Mouse (Mus musculus) stomach, embryonic 16.5 days (tissue): ENCODE results near the gene Tomm20l. TPM values are rescaled to one million over a fixed set of nuclear protein-coding genes. Genes with fewer than 3 reads are reported as not detected.
A peak's percentile ranks its signal among the peaks of the same experiment; 100 is the strongest.
"Not testable (repeated sequence)": the region's sequence is repeated elsewhere in the genome, so short reads cannot be mapped to it uniquely, and the experiment has no call there.

Experiments
- ATAC-seq: fragments of 200-750 bp; cut with Nextera tagmentation; 2 replicates; pipeline ENCODE4 v1.8.0; 2017; ENCODE audit warnings: moderate number of reproducible peaks, moderate TSS enrichment; ENCODE audit not compliant: insufficient read depth, low FRiP score
- H3K27ac ChIP-seq: fragments of 300-500 bp; sonication (generic); 2 replicates; pipeline ENCODE4 v1.5.1; 2014; ENCODE audit warnings: low read length
- H3K27me3 ChIP-seq: fragments of 300-500 bp; sonication (generic); 2 replicates; pipeline ENCODE4 v1.6.1; 2014; ENCODE audit warnings: low read length, control low read depth, mixed read lengths; ENCODE audit not compliant: control insufficient read depth, insufficient read depth
- H3K36me3 ChIP-seq: fragments of 300-500 bp; sonication (generic); 2 replicates; pipeline ENCODE4 v1.6.1; 2014; ENCODE audit warnings: low read length; ENCODE audit not compliant: control insufficient read depth, insufficient read depth
- H3K4me1 ChIP-seq: fragments of 300-500 bp; sonication (generic); 2 replicates; pipeline ENCODE4 v1.6.1; 2014; ENCODE audit warnings: low read length, control low read depth, mixed read lengths; ENCODE audit not compliant: control insufficient read depth, insufficient read depth
- H3K4me2 ChIP-seq: fragments of 300-500 bp; sonication (generic); 2 replicates; pipeline ENCODE4 v1.6.1; 2014; ENCODE audit warnings: low read depth, low read length, mixed read lengths
- H3K4me3 ChIP-seq: fragments of 300-500 bp; sonication (generic); replicated peaks from 2 replicates; pipeline ENCODE4 v1.5.1; 2014; ENCODE audit warnings: mild to moderate bottlenecking, low read length
- H3K9ac ChIP-seq: fragments of 300-500 bp; sonication (generic); 2 replicates; pipeline ENCODE4 v1.6.1; 2014; ENCODE audit warnings: low read length
- H3K9me3 ChIP-seq: fragments of 300-500 bp; sonication (generic); replicated peaks from 2 replicates; pipeline ENCODE4 v1.6.1; 2016; ENCODE audit warnings: low read length, control low read depth; ENCODE audit not compliant: control insufficient read depth
- WGBS: fragments of 180-500 bp; shearing (Covaris S2); extraction: QIAGEN DNeasy Blood & Tissue Kit; methylation state at CpG from one replicate; pipeline ENCODE4 v1.1.7; 2014; 5-methylcytosine and 5-hydroxymethylcytosine counted together
- polyA plus RNA-seq: library from polyadenylated mRNA; unstranded; fragments of >200 nt; fragmentation: Nextera tagmentation; extraction: Ambion mirVana; gene quantifications from 2 replicates; pipeline ENCODE4 v1.2.1, GENCODE M21; 2015

Gene Tomm20l
- polyA plus RNA-seq = not detected in 2 replicates

DNA sequence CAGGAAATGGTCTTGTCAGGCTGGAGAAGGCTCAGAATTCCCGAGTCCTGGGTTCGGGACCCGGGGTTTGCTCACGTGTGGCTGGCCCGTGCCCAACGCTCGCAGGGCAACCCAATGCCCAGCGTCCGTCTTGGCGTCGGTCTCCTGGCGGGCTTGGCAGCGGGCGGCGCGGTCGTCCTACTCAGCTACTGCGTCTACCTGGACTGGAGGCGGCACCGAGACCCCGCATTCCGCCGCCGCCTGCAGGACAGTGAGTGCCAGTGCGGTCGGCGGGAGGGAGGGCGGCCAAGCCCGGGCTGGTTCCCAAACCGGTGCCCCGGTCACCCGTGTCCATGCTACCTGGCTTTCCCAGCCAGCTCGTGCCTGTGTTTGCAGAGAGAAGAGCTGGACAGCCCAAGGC is at the start of gene Tomm20l:
Tomm20l (plus strand) TSS at position 98 of the 400 bp plus-strand sequence.
- Histone ChIP-seq H3K36me3 (no peaks in the 10 kb centered on the region), H3K4me3 (peak within 1 kb of the TSS; percentile 30), H3K27me3 (no peaks in the 10 kb centered on the region), H3K27ac (no peak within 1 kb of the TSS), H3K4me1 (no peaks in the 10 kb centered on the region), H3K4me2 (peak within 1 kb of the TSS; percentile 54), H3K9ac (peak within 1 kb of the TSS; percentile 44), H3K9me3 (no peaks in the 10 kb centered on the region)
- 7% methylated on average over 33 of the region's 33 CpGs for WGBS
- ATAC-seq = peak; percentile 40; the same call in 1 of the 2 replicates

DNA sequence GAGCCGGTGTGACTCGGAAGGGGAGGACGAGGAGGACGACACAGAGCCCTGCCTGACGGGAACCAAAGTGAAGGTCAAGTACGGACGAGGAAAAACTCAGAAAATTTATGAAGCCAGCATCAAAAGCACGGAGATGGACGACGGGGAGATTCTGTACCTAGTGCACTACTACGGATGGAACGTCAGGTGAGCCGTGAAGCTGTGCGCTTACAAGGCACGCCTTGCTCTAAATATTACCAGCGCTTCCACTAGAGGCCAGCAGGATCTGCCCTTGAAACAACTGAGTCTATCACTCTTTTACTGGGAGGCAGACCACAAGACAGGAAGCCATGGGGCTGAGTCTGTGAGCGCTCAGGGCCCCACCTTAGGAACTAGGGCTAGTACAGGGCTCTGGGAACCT is 41.4 kb upstream of the Tomm20l start:
- no peaks in the 10 kb centered on the region for H3K4me1 ChIP-seq
- H3K36me3 ChIP-seq = peaks cover 20% of the 10 kb centered on the region
- no peaks in the 10 kb centered on the region for H3K27me3 ChIP-seq
- peak overlapping the region; percentile 47 for H3K27ac ChIP-seq
- no peak overlapping the region for H3K4me2 ChIP-seq
- no peaks in the 10 kb centered on the region for H3K9me3 ChIP-seq
- 91% methylated on average over 17 of the region's 17 CpGs for WGBS
- H3K9ac ChIP-seq = no peak overlapping the region
- no peak for ATAC-seq
- no peak overlapping the region for H3K4me3 ChIP-seq

DNA sequence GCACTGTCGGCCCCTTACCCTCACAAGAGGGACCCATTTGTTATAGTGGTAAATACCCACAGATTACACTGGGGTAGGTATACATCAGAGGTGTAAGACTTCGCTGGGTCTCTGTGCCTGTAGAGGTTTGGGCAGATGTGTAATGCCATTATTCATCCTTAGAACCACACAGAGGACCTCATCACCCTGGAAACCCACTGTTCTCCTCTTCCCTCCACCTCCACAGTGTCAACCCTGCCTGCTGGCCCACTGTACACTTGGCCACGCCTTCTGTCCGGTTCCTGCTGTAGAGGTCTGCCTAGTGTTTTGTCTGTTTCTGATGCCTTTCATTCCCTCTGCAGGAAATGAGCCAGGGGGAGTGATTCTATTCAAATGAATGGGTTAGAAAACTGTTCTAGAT is 39.2 kb upstream of the Tomm20l start:
- Histone ChIP-seq H3K27me3 (no peaks in the 10 kb centered on the region), H3K27ac (no peak overlapping the region), H3K9ac (no peak overlapping the region), H3K9me3 (no peaks in the 10 kb centered on the region), H3K4me1 (no peaks in the 10 kb centered on the region), H3K4me3 (no peak overlapping the region), H3K4me2 (no peak overlapping the region), H3K36me3 (peaks cover 36% of the 10 kb centered on the region)
- 87% methylated on average over 4 of the region's 4 CpGs for WGBS
- ATAC-seq = no peak

DNA sequence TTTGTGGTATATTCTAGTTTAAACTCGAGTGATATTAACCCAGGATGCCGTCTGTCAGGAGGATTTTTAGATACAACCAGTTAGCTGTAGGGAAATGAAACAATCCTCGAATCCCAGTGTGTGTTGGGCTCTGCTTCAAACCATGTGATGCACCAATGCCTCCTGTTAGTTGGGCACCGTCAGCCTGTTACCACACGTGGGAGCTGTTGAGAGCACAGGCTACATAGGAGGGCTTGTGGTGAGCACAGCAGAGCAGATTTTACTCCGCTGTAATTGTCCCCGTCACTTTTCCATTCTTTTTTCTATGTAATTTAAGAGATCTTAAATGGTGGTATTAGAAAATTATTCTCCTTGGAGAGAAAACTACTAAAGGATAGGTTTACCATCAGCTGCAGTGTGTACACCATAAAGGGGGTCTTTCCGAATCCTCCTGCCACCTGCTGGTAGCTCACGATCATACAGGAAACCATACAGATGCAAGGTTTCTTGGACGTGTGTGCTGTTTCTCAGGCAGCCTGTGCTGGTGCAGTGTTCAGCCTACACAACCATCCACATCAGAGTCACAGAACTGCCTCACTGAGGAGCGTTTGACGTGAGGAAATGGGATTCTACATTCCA is 38.0 kb upstream of the Tomm20l start:
- Histone ChIP-seq H3K4me3 (no peak overlapping the region), H3K36me3 (peaks cover 33% of the 10 kb centered on the region), H3K4me2 (no peak overlapping the region), H3K9ac (no peak overlapping the region), H3K4me1 (no peaks in the 10 kb centered on the region), H3K27ac (no peak overlapping the region), H3K27me3 (no peaks in the 10 kb centered on the region), H3K9me3 (no peaks in the 10 kb centered on the region)
- ATAC-seq = no peak
- 61% methylated on average over 12 of the region's 12 CpGs for WGBS

DNA sequence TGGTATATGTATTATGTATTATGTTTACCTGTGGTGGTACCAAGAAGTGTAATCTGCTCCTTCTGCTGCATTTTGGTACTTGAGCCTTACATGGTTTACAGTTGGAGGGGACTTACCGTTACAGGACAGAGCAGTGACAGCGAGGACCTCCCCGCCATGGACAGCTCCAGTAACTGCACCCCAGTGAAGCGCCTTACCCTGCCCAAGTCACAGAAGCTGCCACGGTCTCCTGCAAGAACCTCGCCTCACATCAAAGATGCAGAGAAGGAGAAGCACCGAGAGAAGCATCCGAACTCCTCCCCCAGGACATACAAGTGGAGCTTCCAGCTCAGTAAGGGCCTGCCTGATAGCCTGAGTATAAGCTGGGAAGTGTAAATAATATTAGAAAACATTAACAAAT is 24.9 kb upstream of the Tomm20l start:
- Histone ChIP-seq H3K36me3 (no peaks in the 10 kb centered on the region), H3K4me2 (no peak overlapping the region), H3K9me3 (no peaks in the 10 kb centered on the region), H3K4me3 (no peak overlapping the region), H3K4me1 (no peaks in the 10 kb centered on the region), H3K27ac (no peak overlapping the region), H3K9ac (no peak overlapping the region), H3K27me3 (no peaks in the 10 kb centered on the region)
- WGBS = 89% methylated on average over 8 of the region's 8 CpGs
- ATAC-seq = no peak

DNA sequence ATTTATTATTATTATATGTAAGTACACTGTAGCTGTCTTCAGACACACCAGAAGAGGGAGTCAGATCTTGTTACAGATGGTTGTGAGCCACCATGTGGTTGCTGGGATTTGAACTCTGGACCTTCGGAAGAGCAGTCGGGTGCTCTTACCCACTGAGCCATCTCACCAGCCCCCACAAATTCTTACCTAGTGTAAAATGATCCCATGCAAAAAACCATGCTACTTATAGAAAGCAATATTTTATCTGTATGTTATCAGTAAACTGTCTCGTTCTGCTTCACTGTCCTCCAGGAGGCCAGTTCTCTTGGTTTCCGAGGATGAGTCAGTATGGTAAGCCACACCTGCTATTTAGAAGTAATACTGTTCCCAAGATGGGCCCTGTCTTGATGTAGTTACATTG is 7.0 kb upstream of the Tomm20l start:
- not testable (repeated sequence) for ATAC-seq, H3K9ac ChIP-seq, H3K36me3 ChIP-seq, H3K4me3 ChIP-seq, H3K27me3 ChIP-seq, H3K4me1 ChIP-seq, H3K4me2 ChIP-seq, H3K27ac ChIP-seq, H3K9me3 ChIP-seq
- WGBS = 74% methylated on average over 4 of the region's 4 CpGs

DNA sequence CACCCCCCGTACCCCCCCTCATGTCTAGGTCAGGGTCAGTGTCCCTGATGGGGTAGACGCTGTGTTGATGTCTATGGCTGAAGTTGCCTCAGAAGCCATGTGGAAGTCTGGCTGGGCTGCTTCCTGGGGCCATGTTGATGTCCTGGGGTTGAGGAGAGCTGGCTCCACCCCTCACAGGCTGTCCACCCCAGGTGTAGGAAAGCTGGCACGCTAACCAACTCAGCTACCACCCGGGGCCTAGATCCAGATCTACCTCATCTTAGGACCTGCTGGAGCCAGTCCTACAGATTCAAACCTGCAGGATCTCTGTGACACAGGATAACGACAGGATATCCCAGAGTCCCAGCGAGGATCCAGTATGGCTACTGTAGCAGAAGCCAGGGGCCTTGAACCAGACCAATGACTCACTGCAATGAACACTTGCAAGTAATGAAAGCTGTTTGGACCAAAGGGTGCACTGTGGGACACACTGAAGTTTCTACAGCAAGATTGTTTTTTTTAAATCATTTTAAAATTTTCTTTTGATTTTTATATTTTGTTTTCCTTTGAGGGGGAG is 3.9 kb upstream of the Tomm20l start:
- Histone ChIP-seq H3K27ac (no peak overlapping the region), H3K36me3 (no peaks in the 10 kb centered on the region; the same call in 1 of the 2 replicates), H3K27me3 (no peaks in the 10 kb centered on the region), H3K4me1 (no peaks in the 10 kb centered on the region), H3K4me2 (no peak overlapping the region), H3K9ac (no peak overlapping the region), H3K9me3 (no peaks in the 10 kb centered on the region), H3K4me3 (no peak overlapping the region)
- 88% methylated on average over 6 of the region's 6 CpGs for WGBS
- ATAC-seq = no peak

DNA sequence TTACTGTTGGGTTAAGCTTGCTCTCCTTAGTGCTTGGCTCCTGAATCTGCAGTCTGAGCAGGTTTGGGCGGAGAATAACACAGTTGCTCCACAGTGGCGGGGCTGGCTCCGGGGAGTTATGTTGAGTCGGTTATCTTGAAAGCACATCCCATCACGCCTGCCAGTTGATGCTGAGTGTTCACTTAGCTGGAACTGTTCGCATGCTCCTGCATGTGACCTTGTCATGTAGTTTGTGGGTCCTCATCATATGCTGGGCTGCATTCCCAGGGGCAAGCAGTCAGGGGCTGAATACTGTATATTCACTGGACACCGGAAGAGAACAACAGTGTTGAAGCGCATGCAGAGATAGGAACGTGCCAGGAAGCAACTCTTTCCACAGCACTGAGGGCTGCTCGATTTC is 1.8 kb downstream of the Tomm20l start:
- Histone ChIP-seq H3K9me3 (no peaks in the 10 kb centered on the region), H3K4me2 (no peak overlapping the region), H3K4me1 (no peaks in the 10 kb centered on the region), H3K27ac (no peak overlapping the region), H3K27me3 (no peaks in the 10 kb centered on the region), H3K4me3 (no peak overlapping the region), H3K9ac (no peak overlapping the region), H3K36me3 (no peaks in the 10 kb centered on the region)
- no peak for ATAC-seq
- WGBS = 79% methylated on average over 10 of the region's 10 CpGs

DNA sequence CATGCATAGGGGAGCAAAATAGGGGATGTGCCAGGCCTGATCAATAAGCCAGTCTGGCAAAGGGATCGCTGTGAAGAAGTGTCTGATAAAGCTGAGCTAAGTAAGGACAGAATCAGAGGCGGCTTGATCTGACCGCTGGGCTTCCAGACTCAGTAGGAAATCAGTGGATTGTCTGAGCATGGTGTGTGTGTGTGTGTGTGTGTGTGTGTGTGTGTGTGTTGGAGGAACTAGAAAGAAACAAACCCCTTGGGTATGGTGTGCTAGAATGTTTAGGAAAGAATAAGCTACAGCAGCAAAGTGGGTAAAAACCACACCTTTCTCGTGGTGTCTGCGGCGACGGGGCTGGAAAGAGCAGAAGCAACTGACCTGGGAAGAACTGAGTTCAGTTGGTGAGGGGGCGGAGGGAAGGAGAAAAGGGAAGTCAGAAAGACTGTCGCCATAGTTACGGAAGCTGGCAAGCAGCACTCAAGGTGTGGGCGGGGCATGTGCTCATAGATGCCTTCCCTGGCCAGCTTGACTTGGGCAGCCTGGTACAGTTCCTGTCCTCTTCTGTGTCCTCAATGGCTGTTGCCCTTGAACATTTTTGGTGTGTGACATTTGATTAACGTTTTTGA is 2.6 kb downstream of the Tomm20l start:
- Histone ChIP-seq H3K4me2 (no peak overlapping the region), H3K4me1 (no peaks in the 10 kb centered on the region), H3K4me3 (no peak overlapping the region), H3K27me3 (no peaks in the 10 kb centered on the region), H3K27ac (no peak overlapping the region), H3K36me3 (no peaks in the 10 kb centered on the region), H3K9ac (no peak overlapping the region), H3K9me3 (no peaks in the 10 kb centered on the region)
- 0 out of 2 replicates have a peak, but pooled peaks have one; percentile 40 for ATAC-seq
- 30% methylated on average over 12 of the region's 12 CpGs for WGBS
